ENCODE assay signal across 10 mouse cellular contexts in the genomic region with DNA sequence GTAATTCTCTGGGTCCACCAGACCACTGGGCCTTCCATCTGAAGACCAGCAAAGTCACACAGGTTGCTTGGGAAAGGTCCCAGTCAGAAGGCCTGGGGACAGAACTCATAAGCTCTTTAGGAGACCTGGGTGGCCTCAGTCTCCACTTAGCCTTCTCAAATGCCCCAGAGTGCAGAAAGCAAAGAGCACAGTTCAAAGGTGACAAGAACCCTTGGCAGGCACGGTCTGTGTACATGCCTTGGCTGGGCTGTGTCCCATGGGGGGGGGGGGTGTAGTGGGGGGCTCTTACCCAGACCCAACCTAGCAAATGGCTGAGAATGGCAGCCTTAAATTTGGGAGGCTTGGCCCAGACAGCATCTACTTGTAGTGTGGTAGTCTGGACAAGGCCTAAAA.
"Had no signal": no experiment of that assay in that cellular context is flagged by ENCODE, and none has a peak within 500 bp of the region (broad histone marks: within the 10 kb centered on the region; RNA-seq: fewer than 3 reads in every experiment).

No protein-coding gene starts in this region.

- DNase-seq: lung, adult 2 months; right cerebral cortex, adult 18-20 months; right cerebral cortex, postnatal 25 days; thymus, postnatal 36 days had no signal

- H3K9me3 ChIP-seq: limb, embryonic 13.5 days; liver, embryonic 15.5 days; midbrain, embryonic 13.5 days; neural tube, embryonic 15.5 days had no signal

- H3K9ac ChIP-seq: limb, embryonic 13.5 days; liver, embryonic 15.5 days; midbrain, embryonic 13.5 days; neural tube, embryonic 15.5 days had no signal

- H3K27ac ChIP-seq: kidney, postnatal 0 days; layer of hippocampus, adult 2 months; limb, embryonic 13.5 days; liver, embryonic 15.5 days; midbrain, embryonic 13.5 days; neural tube, embryonic 15.5 days had no signal

- H3K27me3 ChIP-seq: limb, embryonic 13.5 days; liver, embryonic 15.5 days; midbrain, embryonic 13.5 days; neural tube, embryonic 15.5 days had no signal

- H3K4me3 ChIP-seq: layer of hippocampus, adult 2 months; limb, embryonic 13.5 days; liver, embryonic 15.5 days; midbrain, embryonic 13.5 days; neural tube, embryonic 15.5 days had no signal

- ATAC-seq: midbrain, embryonic 13.5 days had no signal

- H3K4me1 ChIP-seq: limb, embryonic 13.5 days; midbrain, embryonic 13.5 days; neural tube, embryonic 15.5 days had no signal

- H3K4me2 ChIP-seq: limb, embryonic 13.5 days; liver, embryonic 15.5 days; midbrain, embryonic 13.5 days; neural tube, embryonic 15.5 days had no signal
